Mouse (Mus musculus) embryonic facial prominence, embryonic 12.5 days (tissue): ENCODE data around the gene Fth1. TPM values are rescaled to one million over a fixed set of nuclear protein-coding genes. Genes with fewer than 3 reads are reported as not detected.
A peak's percentile ranks its signal among the peaks of the same experiment; 100 is the strongest.

Experiments
- ATAC-seq: fragments of 200-750 bp; cut with Nextera tagmentation; 2 replicates; pipeline ENCODE4 v1.8.0; 2017; ENCODE audit not compliant: insufficient number of reproducible peaks, insufficient read depth, low FRiP score, low TSS enrichment
- H3K27ac ChIP-seq: fragments of 300-500 bp; sonication (generic); 2 replicates; pipeline ENCODE4 v1.5.1; 2016; ENCODE audit warnings: mild to moderate bottlenecking
- H3K27me3 ChIP-seq: fragments of 300-500 bp; sonication (generic); 2 replicates; pipeline ENCODE4 v1.6.1; 2016; ENCODE audit warnings: mild to moderate bottlenecking, moderate library complexity
- H3K36me3 ChIP-seq: fragments of 300-500 bp; sonication (generic); 2 replicates; pipeline ENCODE4 v1.6.1; 2016; ENCODE audit warnings: mild to moderate bottlenecking
- H3K4me1 ChIP-seq: fragments of 300-500 bp; sonication (generic); 2 replicates; pipeline ENCODE4 v1.6.1; 2016
- H3K4me2 ChIP-seq: fragments of 300-500 bp; sonication (generic); replicated peaks from 2 replicates; pipeline ENCODE4 v1.6.1; 2016; ENCODE audit warnings: mild to moderate bottlenecking, moderate library complexity
- H3K4me3 ChIP-seq: fragments of 300-500 bp; sonication (generic); 2 replicates; pipeline ENCODE4 v1.5.1; 2016; ENCODE audit warnings: mild to moderate bottlenecking
- H3K9ac ChIP-seq: fragments of 300-500 bp; sonication (generic); 2 replicates; pipeline ENCODE4 v1.6.1; 2016; ENCODE audit warnings: mild to moderate bottlenecking, moderate library complexity
- H3K9me3 ChIP-seq: fragments of 300-500 bp; sonication (generic); 2 replicates; pipeline ENCODE4 v1.6.1; 2016; ENCODE audit warnings: mild to moderate bottlenecking, moderate library complexity
- WGBS: fragments of 180-500 bp; shearing (Covaris S2); methylation state at CpG from one replicate; pipeline ENCODE4 v1.1.7; 2016; 5-methylcytosine and 5-hydroxymethylcytosine counted together
- polyA plus RNA-seq: library from polyadenylated mRNA; unstranded; fragments of >200 nt; fragmentation: Nextera tagmentation; extraction: Ambion mirVana; gene quantifications from 2 replicates; pipeline ENCODE4 v1.2.1, GENCODE M21; 2016

Gene Fth1
- polyA plus RNA-seq, 1 experiment from 2014 or later: 1,511 TPM

GRCm38 (mm10) chr19:10017637-10018526 is 37.5 kb downstream of the Fth1 start:
- H3K4me3 ChIP-seq: peak overlapping the region; percentile 64
- ATAC-seq: peak; percentile 83
- peaks cover 66% of the 10 kb centered on the region for H3K4me1 ChIP-seq
- peak overlapping the region; percentile 92 for H3K4me2 ChIP-seq
- no peaks in the 10 kb centered on the region for H3K27me3 ChIP-seq
- no peaks in the 10 kb centered on the region for H3K36me3 ChIP-seq
- peak overlapping the region; percentile 84 for H3K27ac ChIP-seq
- 5% methylated on average over 44 of the region's 44 CpGs for WGBS
- peak overlapping the region; percentile 74 for H3K9ac ChIP-seq
- no peaks in the 10 kb centered on the region for H3K9me3 ChIP-seq

- Histone ChIP-seq H3K36me3 (no peaks in the 10 kb centered on the region), H3K27ac (peak overlapping the region; percentile 84), H3K9ac (peak overlapping the region; percentile 74), H3K4me1 (peaks cover 66% of the 10 kb centered on the region), H3K9me3 (no peaks in the 10 kb centered on the region), H3K27me3 (no peaks in the 10 kb centered on the region), H3K4me2 (peak overlapping the region; percentile 92), H3K4me3 (peak overlapping the region; percentile 64)
- WGBS: 0% methylated on average over 3 of the region's 3 CpGs
- no peak; the same call in 1 of the 2 replicates for ATAC-seq
Observed at GRCm38 (mm10) chr19:10018527-10018818, 38.1 kb downstream of the Fth1 start.

GRCm38 (mm10) chr19:10019214-10019760 is 38.9 kb downstream of the Fth1 start:
- Histone ChIP-seq H3K9me3 (no peaks in the 10 kb centered on the region), H3K36me3 (no peaks in the 10 kb centered on the region), H3K4me1 (peaks cover 58% of the 10 kb centered on the region), H3K4me3 (peak overlapping the region; percentile 64), H3K4me2 (peak overlapping the region; percentile 92), H3K9ac (peak overlapping the region; percentile 74), H3K27ac (peak overlapping the region; percentile 3; the same call in 1 of the 2 replicates), H3K27me3 (no peaks in the 10 kb centered on the region)
- ATAC-seq: no peak
- 54% methylated on average over 4 of the region's 4 CpGs for WGBS

- Histone ChIP-seq H3K4me2 (0 out of 2 replicates have a peak overlapping the region, but pooled peaks have one; percentile 4), H3K4me3 (no peak overlapping the region), H3K27ac (peak overlapping the region; percentile 57; the same call in 1 of the 2 replicates), H3K9ac (no peak overlapping the region), H3K9me3 (no peaks in the 10 kb centered on the region), H3K27me3 (no peaks in the 10 kb centered on the region), H3K36me3 (peaks cover 7% of the 10 kb centered on the region; the same call in 1 of the 2 replicates), H3K4me1 (peaks cover 61% of the 10 kb centered on the region)
- ATAC-seq: no peak
- WGBS: 78% methylated on average over 2 of the region's 2 CpGs
Observed at GRCm38 (mm10) chr19:10021981-10022380, 41.6 kb downstream of the Fth1 start.

GRCm38 (mm10) chr19:10022414-10023303 is 42.3 kb downstream of the Fth1 start:
- ATAC-seq: no peak
- peak overlapping the region; percentile 57 for H3K27ac ChIP-seq
- no peaks in the 10 kb centered on the region for H3K9me3 ChIP-seq
- WGBS: 72% methylated on average over 5 of the region's 5 CpGs
- H3K4me2 ChIP-seq: no peak overlapping the region
- peak overlapping the region; percentile 33; the same call in 1 of the 2 replicates for H3K9ac ChIP-seq
- H3K36me3 ChIP-seq: peaks cover 13% of the 10 kb centered on the region
- H3K4me1 ChIP-seq: peaks cover 56% of the 10 kb centered on the region
- no peaks in the 10 kb centered on the region for H3K27me3 ChIP-seq
- H3K4me3 ChIP-seq: no peak overlapping the region

GRCm38 (mm10) chr19:10023304-10023758 is 42.9 kb downstream of the Fth1 start:
- Histone ChIP-seq H3K9me3 (no peaks in the 10 kb centered on the region), H3K36me3 (peaks cover 20% of the 10 kb centered on the region), H3K27me3 (no peaks in the 10 kb centered on the region), H3K4me3 (no peak overlapping the region), H3K4me2 (no peak overlapping the region), H3K9ac (peak overlapping the region; percentile 33; the same call in 1 of the 2 replicates), H3K27ac (peak overlapping the region; percentile 57; the same call in 1 of the 2 replicates), H3K4me1 (peaks cover 54% of the 10 kb centered on the region)
- 61% methylated on average over 9 of the region's 9 CpGs for WGBS
- no peak for ATAC-seq

- ATAC-seq: peak; percentile 29; the same call in 1 of the 2 replicates
- H3K9me3 ChIP-seq: no peaks in the 10 kb centered on the region
- peak overlapping the region; percentile 72 for H3K27ac ChIP-seq
- no peaks in the 10 kb centered on the region for H3K27me3 ChIP-seq
- H3K9ac ChIP-seq: no peak overlapping the region
- H3K4me1 ChIP-seq: peaks cover 41% of the 10 kb centered on the region
- H3K4me2 ChIP-seq: no peak overlapping the region; the same call in 1 of the 2 replicates
- peaks cover 33% of the 10 kb centered on the region for H3K36me3 ChIP-seq
- H3K4me3 ChIP-seq: no peak overlapping the region
- WGBS: 28% methylated on average over 8 of the region's 8 CpGs
Observed at GRCm38 (mm10) chr19:10025169-10025875, 44.9 kb downstream of the Fth1 start.

- H3K4me2 ChIP-seq: no peak overlapping the region
- 90% methylated on average over 2 of the region's 2 CpGs for WGBS
- peaks cover 40% of the 10 kb centered on the region for H3K36me3 ChIP-seq
Observed at GRCm38 (mm10) chr19:10029746-10030145, 49.3 kb downstream of the Fth1 start.

GRCm38 (mm10) chr19:10033211-10033973 is 53.0 kb downstream of the Fth1 start:
- Histone ChIP-seq H3K27ac (no peak overlapping the region), H3K4me3 (no peak overlapping the region), H3K36me3 (peaks cover 27% of the 10 kb centered on the region), H3K27me3 (no peaks in the 10 kb centered on the region), H3K4me1 (no peaks in the 10 kb centered on the region), H3K4me2 (no peak overlapping the region), H3K9ac (no peak overlapping the region), H3K9me3 (no peaks in the 10 kb centered on the region)
- WGBS: 40% methylated on average over 8 of the region's 8 CpGs
- no peak for ATAC-seq

More at GRCm38 (mm10) chr19:10029746-10030145, 49.3 kb downstream of the Fth1 start:
- H3K9ac ChIP-seq: no peak overlapping the region
- no peak overlapping the region for H3K4me3 ChIP-seq
- ATAC-seq: no peak
- H3K27me3 ChIP-seq: no peaks in the 10 kb centered on the region
- peaks cover 11% of the 10 kb centered on the region for H3K4me1 ChIP-seq
- no peak overlapping the region for H3K27ac ChIP-seq
- H3K9me3 ChIP-seq: no peaks in the 10 kb centered on the region

GRCm38 (mm10) chr19:10034356-10034755 is 54.0 kb downstream of the Fth1 start:
- 79% methylated on average over 5 of the region's 5 CpGs for WGBS
- no peaks in the 10 kb centered on the region for H3K27me3 ChIP-seq
- H3K9ac ChIP-seq: no peak overlapping the region
- no peak overlapping the region for H3K4me2 ChIP-seq
- H3K27ac ChIP-seq: no peak overlapping the region
- H3K9me3 ChIP-seq: no peaks in the 10 kb centered on the region
- H3K4me3 ChIP-seq: no peak overlapping the region
- no peak for ATAC-seq
- peaks cover 9% of the 10 kb centered on the region; the same call in 1 of the 2 replicates for H3K4me1 ChIP-seq
- H3K36me3 ChIP-seq: peaks cover 20% of the 10 kb centered on the region
